Mouse (Mus musculus) CD4-positive, CD25-positive, alpha-beta regulatory T cell, adult 4 months (primary cell): ENCODE results near the gene 6430548M08Rik. TPM values are rescaled to one million over a fixed set of nuclear protein-coding genes. Genes with fewer than 3 reads are reported as not detected.

Source experiments
- ATAC-seq: one replicate; pipeline ENCODE4 v1.8.0; 2017
- polyA plus RNA-seq, 2 experiments: library from polyadenylated mRNA; unstranded; fragments of 100-300 nt; shearing (Covaris generic); gene quantifications; one replicate each; pipeline ENCODE4 v1.2.1; 2017

Gene 6430548M08Rik
- polyA plus RNA-seq, 2 experiments from 2014 or later, result 0.20 TPM; not detected in 1

DNA sequence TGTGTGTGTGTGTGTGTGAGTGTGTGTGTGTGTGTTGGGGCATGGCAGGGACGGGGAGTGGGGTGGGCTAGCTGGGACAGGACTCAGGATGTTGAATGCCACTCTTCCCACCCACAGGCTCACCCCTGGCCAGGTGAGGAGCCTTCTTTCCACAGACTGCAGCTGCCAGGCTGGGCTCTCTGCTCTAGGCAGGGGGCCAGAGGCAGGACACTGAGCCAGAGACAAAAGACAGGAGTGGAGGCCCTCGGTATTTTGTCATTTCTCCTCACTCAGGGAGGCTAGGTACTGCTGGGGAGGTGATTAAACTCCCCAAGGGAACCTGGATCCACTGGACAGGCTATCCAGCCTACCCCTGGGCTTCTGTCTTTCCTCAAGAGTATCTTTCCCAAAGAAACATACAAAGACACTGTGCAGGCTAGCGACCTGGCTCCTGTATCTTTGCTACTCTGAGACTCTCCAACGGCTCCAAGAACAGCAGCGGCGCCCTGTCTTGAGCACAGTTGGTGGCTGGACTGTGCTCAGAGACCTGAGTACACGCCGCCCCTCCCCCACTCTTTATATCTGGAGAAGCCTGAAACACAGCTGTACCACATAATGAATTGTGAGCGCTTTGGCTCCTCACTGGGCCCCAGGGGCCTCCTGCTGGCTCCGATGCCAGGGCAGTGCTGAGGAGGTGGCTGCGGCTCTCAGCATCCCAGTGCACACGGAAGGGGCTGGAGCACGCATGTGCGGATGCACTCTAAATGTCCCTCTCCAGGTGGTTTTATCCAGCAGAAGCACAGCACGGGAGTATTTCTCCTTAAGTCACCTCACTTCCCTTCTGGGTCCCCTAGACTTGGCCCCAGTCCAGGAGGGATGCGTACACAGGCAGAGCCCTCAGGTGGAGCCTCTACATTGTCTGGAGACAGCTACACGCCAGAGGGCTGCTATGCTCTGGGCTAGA lies 71.2 kb downstream of the 6430548M08Rik start:
- ATAC-seq, result no peak

DNA sequence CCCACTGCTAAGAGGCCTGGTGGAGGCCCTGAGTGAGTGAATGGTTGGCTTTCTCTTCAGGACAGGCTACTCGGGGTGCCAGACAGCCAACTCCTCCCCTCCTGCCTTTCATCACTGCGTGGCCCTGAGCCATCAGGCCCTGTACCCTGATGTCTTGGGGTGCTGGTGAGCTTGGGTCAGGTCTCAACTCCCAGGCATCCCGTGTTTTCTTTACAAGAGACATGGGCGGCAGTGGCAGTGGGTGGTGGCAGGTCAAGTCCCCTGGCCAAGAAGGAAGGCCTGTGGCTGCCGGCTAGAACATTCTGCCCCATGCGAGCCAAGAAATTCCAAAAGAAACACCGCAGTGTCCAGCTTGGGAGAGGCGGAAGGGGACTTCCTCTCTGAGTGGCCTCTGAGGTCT lies 72.5 kb downstream of the 6430548M08Rik start:
- ATAC-seq, result no peak

DNA sequence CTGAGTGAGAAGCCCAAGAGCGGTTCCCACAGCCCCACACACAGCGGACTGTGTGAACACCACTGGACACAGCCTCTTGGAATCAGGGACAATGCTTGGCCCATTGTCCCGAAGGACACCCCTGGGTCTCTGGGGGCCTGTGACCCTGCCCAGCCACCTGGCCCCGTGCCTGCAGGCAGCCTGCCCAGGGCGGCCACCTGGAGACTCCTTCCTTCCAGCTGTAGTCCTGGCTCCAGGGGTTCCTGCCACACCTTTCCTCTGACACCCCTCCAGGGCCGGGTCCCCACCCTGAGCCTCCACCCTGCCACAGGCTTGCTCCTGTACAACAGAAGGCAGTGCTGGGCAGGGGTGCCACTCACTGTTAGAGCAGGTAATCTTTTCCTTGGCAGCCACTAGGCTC lies 74.6 kb downstream of the 6430548M08Rik start:
- no peak for ATAC-seq

DNA sequence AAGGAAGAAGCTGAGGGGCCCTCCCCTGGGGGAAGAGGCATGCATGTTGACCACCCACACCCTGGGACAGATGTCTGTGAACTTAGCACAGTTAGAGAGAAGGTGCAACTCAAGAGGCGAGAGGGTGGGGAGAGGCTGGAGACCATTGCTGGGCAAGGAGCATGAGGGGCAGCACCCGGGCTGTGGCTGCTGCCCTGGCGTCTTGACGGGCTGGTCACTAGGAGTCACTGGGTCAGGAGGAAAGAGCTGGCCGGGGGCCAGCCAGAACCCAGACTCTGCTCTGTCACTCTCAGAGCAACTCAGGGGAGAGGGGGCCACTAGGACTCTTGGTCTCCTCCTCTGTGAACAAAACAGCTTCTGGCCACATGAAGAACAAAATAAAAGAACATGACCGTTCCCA lies 75.5 kb downstream of the 6430548M08Rik start:
- no peak for ATAC-seq

DNA sequence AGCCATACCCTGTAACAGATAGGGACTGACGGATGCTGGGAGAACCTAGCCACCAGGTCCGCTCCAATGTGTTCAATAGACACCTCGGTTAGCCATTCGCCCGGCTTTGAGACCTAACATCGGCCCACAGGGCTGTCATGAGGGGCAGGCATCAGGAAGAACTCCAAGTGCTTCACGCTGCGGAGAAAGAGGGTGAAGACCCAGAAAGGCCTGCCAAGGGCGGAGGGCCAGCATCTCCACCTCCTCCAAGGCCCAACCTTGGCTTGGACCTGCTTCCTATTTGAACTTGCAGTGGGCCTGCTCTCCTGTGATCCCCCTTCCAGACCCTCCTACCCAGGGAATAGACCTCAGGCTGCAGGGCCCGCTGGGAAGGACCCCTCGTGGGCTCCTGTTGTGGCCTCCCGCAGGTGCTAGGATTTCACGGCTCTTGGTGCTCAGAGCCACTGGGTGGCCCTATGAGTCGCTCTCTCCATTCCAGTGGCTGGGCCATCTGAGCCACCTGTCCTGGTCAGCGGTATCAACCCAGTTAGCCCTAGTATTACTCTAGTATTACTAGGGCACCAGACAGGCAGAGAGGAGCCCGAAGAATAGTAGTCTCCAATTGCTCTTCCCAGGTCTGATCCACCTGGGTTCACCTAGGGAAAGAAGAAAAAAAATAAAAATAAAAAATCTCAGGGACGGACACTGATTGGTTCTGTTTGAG lies 76.3 kb downstream of the 6430548M08Rik start:
- no peak for ATAC-seq

DNA sequence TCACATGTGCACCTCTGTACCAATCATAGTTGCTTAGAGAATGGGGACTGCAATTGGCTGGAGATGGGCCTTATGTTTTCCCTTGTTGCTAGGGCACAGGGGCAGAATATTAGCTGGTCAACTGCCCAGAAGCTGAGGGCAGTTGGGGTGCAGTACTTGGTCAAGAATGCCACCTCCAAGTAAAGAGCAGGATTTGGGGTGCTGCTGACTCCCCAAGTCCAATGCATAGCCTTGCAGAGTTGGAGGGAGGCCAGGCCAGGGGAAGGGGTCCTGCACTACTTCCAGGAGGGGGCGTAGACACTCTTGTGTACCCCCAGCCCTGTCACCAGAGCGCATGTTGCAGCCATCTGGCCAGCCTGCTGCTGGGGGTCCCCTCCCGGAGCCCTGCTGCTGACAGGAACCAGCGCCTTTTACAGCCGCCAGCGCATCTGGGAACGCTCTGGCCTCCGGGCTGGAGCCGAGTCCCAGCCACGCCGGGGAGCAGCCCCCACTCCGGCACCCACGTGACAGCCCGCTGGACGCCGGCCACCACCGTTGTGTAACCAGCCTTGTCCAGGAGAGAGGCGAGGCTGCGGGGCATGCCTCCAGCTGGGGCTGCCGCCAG lies 77.0 kb downstream of the 6430548M08Rik start:
- no peak for ATAC-seq

DNA sequence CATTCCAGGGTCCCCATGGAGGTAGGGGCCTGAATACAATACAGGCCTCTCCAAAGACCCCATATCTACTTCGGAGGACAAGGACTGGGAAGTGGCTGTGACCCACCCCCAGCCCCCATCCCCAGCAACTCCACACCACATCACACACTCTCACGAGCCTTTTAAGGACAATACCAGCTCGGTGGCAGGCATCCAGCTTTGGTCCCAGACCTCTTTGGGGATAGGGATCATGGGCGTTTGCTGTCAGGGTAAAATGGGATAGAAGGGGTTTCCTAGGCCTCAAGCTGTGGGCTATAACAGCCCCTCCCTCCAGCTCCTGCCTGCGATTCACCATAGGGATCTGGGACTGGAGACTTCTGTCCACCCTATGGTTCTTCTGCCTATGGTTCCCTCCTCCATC lies 77.7 kb downstream of the 6430548M08Rik start:
- no peak for ATAC-seq

DNA sequence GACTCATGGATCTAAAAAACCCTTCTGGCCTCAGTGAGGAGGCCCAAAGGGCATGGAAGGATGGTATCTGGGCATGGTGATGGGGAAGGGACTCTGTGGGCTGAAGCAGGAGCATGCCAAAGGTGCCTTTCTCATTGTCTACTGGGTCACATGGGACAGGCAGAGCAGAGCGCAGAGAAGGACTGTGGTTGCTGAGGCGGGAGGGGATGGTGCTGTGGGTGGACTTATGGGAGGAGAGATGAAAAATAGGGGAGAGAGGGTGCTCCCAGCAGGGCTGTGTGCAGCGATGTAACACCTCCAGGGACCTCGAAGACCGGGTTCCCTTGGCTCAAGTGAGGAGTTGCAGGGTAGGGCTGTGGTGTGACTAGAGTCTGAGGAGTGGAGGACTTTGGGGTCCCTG lies 78.2 kb downstream of the 6430548M08Rik start:
- no peak for ATAC-seq

DNA sequence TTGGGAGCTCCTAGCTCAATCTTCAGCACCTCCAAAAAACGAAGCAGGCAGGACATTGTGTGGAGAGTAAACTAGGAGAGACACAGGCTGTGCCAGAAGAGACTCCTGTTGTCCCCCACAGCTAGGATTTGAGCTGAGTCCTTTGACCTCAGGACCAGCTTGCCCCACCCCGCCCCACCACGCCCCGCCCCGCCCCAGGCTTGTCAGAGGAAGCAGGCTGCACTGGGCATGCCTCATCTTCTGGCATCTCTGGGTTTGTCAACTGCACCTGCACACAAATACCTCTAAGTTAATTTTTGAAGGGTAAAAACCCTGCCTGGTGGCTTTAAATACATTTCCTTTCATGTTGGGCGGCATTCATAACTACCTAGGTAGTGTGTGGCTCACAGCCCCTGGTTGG lies 87.4 kb downstream of the 6430548M08Rik start:
- ATAC-seq, result no peak

DNA sequence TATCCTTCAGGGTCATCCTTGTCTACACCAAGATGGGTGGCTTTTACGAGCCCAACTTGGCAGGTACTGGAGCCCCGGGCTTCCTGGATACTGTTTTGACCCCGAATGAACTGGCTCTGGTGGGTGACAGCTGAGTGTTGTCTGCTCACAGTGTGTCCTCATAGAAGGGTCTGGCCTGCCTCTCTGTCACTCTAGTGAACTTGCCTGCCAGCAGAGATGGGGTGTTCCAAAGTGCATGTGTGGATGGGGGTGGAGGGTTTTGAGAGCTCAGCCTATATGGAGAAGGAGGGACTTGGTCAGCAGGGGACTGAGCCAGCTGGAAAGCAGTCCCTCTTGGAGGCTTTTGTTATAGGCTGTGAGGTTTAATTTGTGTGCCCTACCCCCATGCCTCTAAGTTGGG lies 88.6 kb downstream of the 6430548M08Rik start:
- ATAC-seq, result no peak

DNA sequence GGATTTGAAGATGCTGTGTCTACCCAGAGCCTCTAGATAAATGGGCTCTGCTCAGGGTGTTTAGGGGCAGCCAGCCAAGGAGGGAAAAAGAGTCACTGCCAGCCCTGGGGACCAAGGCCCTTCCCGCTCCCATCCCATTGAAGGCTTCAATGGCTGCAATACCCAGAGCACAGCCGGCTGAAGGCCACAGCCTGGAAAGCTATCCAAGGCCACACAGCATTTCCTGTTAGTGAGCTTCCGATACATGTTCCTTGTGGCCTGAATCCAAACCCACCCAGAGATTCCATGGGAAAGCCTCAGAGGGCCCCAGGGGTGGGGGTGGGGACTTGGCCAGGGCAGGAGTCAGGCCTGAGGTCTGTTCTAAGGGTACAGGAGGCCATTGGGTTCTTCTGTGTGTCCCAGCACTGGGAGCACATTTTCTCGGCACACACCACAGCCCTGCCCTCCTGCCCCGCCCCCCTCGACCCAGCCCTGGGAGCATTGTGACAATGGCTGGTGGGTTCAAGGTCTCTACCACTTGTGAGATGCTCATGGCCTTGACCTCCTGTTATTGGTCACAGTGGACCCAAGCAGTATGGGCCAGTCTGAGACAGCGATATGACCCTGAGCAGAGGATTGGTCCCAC lies 90.9 kb downstream of the 6430548M08Rik start:
- no peak for ATAC-seq

DNA sequence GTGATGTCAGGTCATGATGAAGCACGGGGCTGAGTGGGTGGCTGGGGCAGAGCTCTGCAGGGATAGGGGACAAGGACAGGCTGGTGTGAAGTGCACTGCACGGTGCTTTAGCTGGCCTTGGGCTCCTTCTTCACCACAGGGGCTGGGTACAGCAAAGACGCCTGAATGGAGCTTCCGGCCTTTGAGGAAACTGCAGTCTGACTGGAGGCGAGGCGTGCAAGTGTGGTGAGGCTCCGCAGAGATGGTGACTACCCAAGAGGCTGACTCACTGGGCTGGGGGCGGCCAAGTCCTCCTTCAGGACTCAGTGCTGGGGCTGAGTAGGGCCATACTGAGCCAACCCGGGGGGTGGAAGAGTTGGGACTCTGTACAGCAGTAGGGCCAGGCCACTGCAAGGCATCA lies 92.0 kb downstream of the 6430548M08Rik start:
- ATAC-seq, result no peak

DNA sequence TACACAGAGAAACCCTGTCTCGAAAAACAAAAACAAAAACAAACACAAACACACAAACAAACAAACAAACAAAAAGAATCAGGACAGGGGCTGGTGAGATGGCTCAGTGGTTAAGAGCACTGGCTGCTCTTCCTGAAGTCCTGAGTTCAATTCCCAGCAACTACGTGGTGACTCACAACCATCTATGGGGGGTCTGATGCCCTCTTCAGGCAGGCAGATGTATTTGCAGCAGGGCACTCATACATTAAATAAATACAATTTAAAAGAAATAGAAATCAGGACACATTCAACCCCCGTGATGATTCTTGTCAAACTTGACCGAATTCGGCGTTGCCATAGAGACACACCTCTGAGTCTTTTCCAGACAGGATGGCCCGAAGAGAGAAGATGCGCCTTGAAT lies 93.4 kb downstream of the 6430548M08Rik start:
- no peak for ATAC-seq

DNA sequence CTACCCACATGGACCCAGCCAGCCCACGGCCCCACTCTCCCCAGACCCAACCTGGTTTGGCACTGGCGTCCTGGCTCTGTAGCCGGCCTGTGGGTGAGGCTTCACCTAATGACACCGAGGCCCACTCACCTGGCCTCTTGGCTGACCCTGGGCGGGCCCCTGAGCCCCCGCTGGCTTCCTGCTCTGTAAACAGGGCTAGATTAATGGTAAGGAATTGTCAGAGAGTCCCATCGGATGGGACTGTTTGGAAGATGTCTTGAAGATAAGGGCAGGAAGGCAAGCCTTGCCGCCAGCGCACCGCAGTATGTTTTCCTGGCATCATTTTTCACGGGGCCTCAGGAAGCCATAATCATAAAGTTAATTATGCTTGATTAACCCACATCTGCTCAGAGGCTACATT lies 94.2 kb downstream of the 6430548M08Rik start:
- no peak for ATAC-seq

DNA sequence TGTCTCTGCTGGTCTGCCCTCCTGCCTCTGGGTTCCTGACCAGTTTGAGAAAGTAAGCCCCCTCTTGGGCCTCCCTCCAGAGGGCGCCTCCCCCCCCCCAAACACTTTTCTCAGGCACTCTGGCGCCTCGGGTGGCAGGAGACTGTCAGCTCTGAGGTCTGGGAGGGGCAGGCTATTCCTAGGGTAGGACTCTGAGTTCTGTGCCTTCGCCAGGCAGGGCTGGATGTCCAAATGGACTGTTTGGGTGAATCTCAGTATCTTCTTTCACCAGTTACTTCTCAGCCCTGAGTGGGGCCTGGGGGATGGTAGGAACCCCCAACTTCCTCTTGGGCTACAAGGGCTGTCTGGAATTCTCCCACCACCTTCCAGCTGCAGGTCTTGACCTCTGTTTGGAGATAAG lies 97.4 kb downstream of the 6430548M08Rik start:
- no peak for ATAC-seq

DNA sequence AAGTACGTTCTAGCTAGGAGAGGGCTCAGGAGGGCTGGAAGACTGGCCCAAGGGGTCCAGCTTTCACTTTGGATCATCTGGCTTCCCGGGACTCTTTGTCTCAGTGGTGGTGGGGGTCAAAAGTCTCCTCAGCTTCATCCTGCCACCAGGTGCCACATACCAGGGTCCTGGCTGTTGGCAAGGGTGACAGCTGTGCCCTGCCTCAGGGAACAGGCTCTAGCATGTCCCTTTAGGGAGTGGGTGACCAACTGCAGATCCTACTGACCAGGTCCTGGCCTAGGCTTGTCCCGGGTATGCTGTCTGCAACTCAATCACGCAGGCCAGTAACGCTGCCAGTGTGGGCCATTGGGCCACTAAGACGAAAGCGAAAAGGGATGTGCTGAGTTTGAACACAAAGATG lies 98.6 kb downstream of the 6430548M08Rik start:
- no peak for ATAC-seq

DNA sequence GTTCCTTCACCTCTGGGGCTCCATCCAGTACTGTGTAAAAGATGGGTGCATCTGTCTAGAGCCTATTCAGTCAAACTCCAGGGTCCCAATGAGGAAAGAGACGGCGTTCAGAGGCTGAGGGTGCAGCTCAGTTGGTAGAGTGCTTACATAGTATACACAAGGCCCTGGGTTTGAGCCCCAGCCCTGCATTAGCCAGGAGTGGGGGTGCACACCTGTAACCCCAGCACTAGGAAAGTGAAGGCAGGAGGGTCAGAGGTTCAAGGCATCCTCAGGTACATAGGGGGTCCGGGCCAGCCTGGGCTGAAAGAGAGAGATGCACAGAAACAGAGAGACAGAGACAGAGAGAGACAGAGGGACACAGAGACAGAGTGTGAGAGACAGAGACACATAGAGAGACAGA lies 99.3 kb downstream of the 6430548M08Rik start:
- ATAC-seq, result no peak

DNA sequence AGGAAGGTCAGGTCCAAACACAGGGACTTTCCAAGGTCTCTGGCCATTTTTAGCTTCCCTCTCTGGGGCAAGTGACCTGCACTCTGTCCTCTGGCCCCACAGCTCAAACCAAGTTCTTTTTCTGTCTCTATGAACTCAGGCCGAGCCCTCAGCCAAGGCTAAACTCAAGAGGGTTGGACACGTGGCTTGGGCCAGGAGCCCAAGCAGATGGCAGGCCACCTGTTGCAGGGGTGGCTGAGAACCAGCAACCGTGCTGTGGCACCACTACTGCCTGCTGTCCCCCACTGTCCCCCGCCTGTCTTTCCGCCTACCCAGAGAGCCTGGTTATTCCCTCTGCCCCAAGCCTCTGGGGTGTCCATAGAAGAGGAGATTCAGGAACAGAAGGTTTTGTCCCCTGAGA lies 100.0 kb downstream of the 6430548M08Rik start:
- no peak for ATAC-seq

Other genes with a start within 250 kb of the 6430548M08Rik start
- 10 to 100 TPM; 56.3 to 97.3 TPM for gene Usp10, start 203.8 kb upstream of the 6430548M08Rik start, polyA plus RNA-seq
- 10 to 100 TPM; 10.7 to 12.8 TPM for gene Gm20388, start 203.3 kb upstream of the 6430548M08Rik start, polyA plus RNA-seq
- under 1 TPM; 0.11 to 0.14 TPM for gene Crispld2, start 121.7 kb upstream of the 6430548M08Rik start, polyA plus RNA-seq
- 1 to 10 TPM; 4.9 to 5.4 TPM for gene Zdhhc7, start 12.7 kb upstream of the 6430548M08Rik start, polyA plus RNA-seq
- gene Fam92b, start 63.3 kb downstream of the 6430548M08Rik start, polyA plus RNA-seq, result not detected
- 1 to 10 TPM; 2.2 to 4.2 TPM for gene Gse1, start 114.3 kb downstream of the 6430548M08Rik start, polyA plus RNA-seq